Mouse (Mus musculus) myocyte (in vitro differentiated cells): ENCODE measurements at regions not wholly inside any gene's neighbourhood (a gene's known extent, or its start where the extent isn't known, plus 50 kb on each side); places are given as distances from the start of the nearest gene placed in this dataset.

Experiments
- H3K27me3 ChIP-seq: one replicate; pipeline ENCODE4 v1.6.1; 2011; ENCODE audit not compliant: control insufficient read depth, insufficient read depth, insufficient read length
- H3K36me3 ChIP-seq: one replicate; pipeline ENCODE4 v1.6.1; 2011; ENCODE audit not compliant: control insufficient read depth, insufficient read depth
- H3K4me2 ChIP-seq: one replicate; pipeline ENCODE4 v1.6.1; 2011; ENCODE audit warnings: low read depth, control low read depth
- H3K4me3 ChIP-seq: one replicate; pipeline ENCODE4 v1.5.1; 2011; ENCODE audit warnings: mild to moderate bottlenecking, control low read depth, moderate library complexity
- H3K79me2 ChIP-seq: one replicate; pipeline ENCODE4 v1.6.1; 2011; ENCODE audit not compliant: control insufficient read depth, insufficient read depth
- H3ac ChIP-seq: one replicate; pipeline ENCODE4 v1.6.1; 2011; ENCODE audit not compliant: control insufficient read depth, insufficient read length
- CEBPB ChIP-seq: IDR thresholded peaks from 2 replicates; pipeline ENCODE4 v1.6.1; 2011; ENCODE audit warnings: mild to moderate bottlenecking, moderate library complexity; ENCODE audit not compliant: poor library complexity, insufficient read depth, severe bottlenecking
- E2F4 ChIP-seq: IDR thresholded peaks from one replicate; pipeline ENCODE4 v1.6.1; 2011; ENCODE audit warnings: mild to moderate bottlenecking, control low read depth, moderate library complexity; ENCODE audit not compliant: insufficient read depth
- MAX ChIP-seq: IDR thresholded peaks from one replicate; pipeline ENCODE4 v1.6.1; 2011; ENCODE audit warnings: low read depth, mild to moderate bottlenecking, control low read depth
- MYOD1 ChIP-seq, 3 experiments: IDR thresholded peaks; one replicate each; pipeline ENCODE4 v1.6.1; 2011; ENCODE audit warnings: control low read depth in 2 of 3, low read depth in 2 of 3, mild to moderate bottlenecking in 2 of 3, moderate library complexity in 1 of 3; ENCODE audit not compliant: insufficient read length in 2 of 3, control insufficient read depth in 1 of 3
- MYOG ChIP-seq, 3 experiments: IDR thresholded peaks; one replicate each; pipeline ENCODE4 v1.6.1; 2011; ENCODE audit warnings: control low read depth in 2 of 3, low read depth in 2 of 3, mild to moderate bottlenecking in 2 of 3; ENCODE audit not compliant: insufficient read length in 2 of 3, control insufficient read depth in 1 of 3, insufficient read depth in 1 of 3
- POLR2A ChIP-seq: IDR thresholded peaks from one replicate; pipeline ENCODE4 v1.6.1; 2011; ENCODE audit warnings: low read depth, mild to moderate bottlenecking, control low read depth, moderate library complexity; ENCODE audit not compliant: insufficient read length
- POLR2AphosphoS2 ChIP-seq: IDR thresholded peaks from one replicate; pipeline ENCODE4 v1.6.1; 2011; ENCODE audit warnings: low read depth, control low read depth; ENCODE audit not compliant: insufficient read length
- REST ChIP-seq: IDR thresholded peaks from one replicate; pipeline ENCODE4 v1.6.1; 2011; ENCODE audit warnings: mild to moderate bottlenecking, control low read depth, moderate library complexity; ENCODE audit not compliant: insufficient read depth, insufficient read length
- SRF ChIP-seq: IDR thresholded peaks from one replicate; pipeline ENCODE4 v1.6.1; 2011; ENCODE audit warnings: low read depth; ENCODE audit not compliant: control insufficient read depth, insufficient read length
- TCF12 ChIP-seq: IDR thresholded peaks from one replicate; pipeline ENCODE4 v1.6.1; 2011; ENCODE audit warnings: mild to moderate bottlenecking, control low read depth; ENCODE audit not compliant: poor library complexity, insufficient read depth, severe bottlenecking
- TCF3 ChIP-seq: IDR thresholded peaks from one replicate; pipeline ENCODE4 v1.6.1; 2011; ENCODE audit warnings: low read depth, control low read depth; ENCODE audit not compliant: insufficient read length
- USF1 ChIP-seq: IDR thresholded peaks from one replicate; pipeline ENCODE4 v1.6.1; 2011; ENCODE audit warnings: low read depth, mild to moderate bottlenecking, control low read depth, moderate library complexity

GRCm38 (mm10) chr9:88030509-88031148 lies 296.4 kb upstream of the Nt5e start:
- Histone ChIP-seq H3K36me3 (no peaks in the 10 kb centered on the region), H3K4me2 (no peak overlapping the region), H3K79me2 (no peaks in the 10 kb centered on the region), H3K4me3 (no peak overlapping the region), H3K27me3 (no peaks in the 10 kb centered on the region), H3ac (no peak overlapping the region)
- TF ChIP-seq SRF: no peak
- TF ChIP-seq MYOG (IDR thresholded peaks at IDR 0.05; ENCODE audit: control insufficient read depth in 1 of 3, insufficient read depth in 1 of 3, insufficient read length in 2 of 3, low read depth in 2 of 3): peak in 2 of 3 experiments; percentile 24 to 56
- peak in 2 of 3 experiments; percentile 62 to 71 for TF ChIP-seq MYOD1 (IDR thresholded peaks at IDR 0.05; ENCODE audit: control insufficient read depth in 1 of 3, insufficient read length in 2 of 3, low read depth in 2 of 3)
- TF ChIP-seq E2F4: no peak

- no peak overlapping the region for H3K4me2 ChIP-seq
- H3K36me3 ChIP-seq: no peaks in the 10 kb centered on the region
- no peak for TF ChIP-seq TCF3
- TF ChIP-seq TCF12: no peak
- TF ChIP-seq POLR2A: no peak
- TF ChIP-seq POLR2AphosphoS2: no peak
- TF ChIP-seq USF1: no peak
- no peak for TF ChIP-seq MYOG (IDR thresholded peaks at IDR 0.05; ENCODE audit: control insufficient read depth in 1 of 3, insufficient read depth in 1 of 3, insufficient read length in 2 of 3, low read depth in 2 of 3)
- no peak for TF ChIP-seq MAX
- no peak for TF ChIP-seq E2F4
- TF ChIP-seq MYOD1 (IDR thresholded peaks at IDR 0.05; ENCODE audit: control insufficient read depth in 1 of 3, insufficient read length in 2 of 3, low read depth in 2 of 3): no peak
- no peak for TF ChIP-seq SRF
- no peak for TF ChIP-seq CEBPB
- no peaks in the 10 kb centered on the region for H3K79me2 ChIP-seq
- no peak overlapping the region for H3K4me3 ChIP-seq
- H3K27me3 ChIP-seq: no peaks in the 10 kb centered on the region
- H3ac ChIP-seq: no peak overlapping the region
Observed at GRCm38 (mm10) chr9:88037560-88037959, 289.4 kb upstream of the Nt5e start.

GRCm38 (mm10) chr9:88049270-88049669 lies 277.7 kb upstream of the Nt5e start:
- Histone ChIP-seq H3K4me2 (no peak overlapping the region), H3K27me3 (no peaks in the 10 kb centered on the region), H3K79me2 (no peaks in the 10 kb centered on the region), H3K4me3 (no peak overlapping the region), H3K36me3 (no peaks in the 10 kb centered on the region), H3ac (no peak overlapping the region)
- TF ChIP-seq SRF (no peak), REST (no peak), POLR2AphosphoS2 (no peak), MYOG (IDR thresholded peaks at IDR 0.05; ENCODE audit: control insufficient read depth in 1 of 3, insufficient read depth in 1 of 3, insufficient read length in 2 of 3, low read depth in 2 of 3) (no peak), MAX (no peak), E2F4 (no peak), MYOD1 (IDR thresholded peaks at IDR 0.05; ENCODE audit: control insufficient read depth in 1 of 3, insufficient read length in 2 of 3, low read depth in 2 of 3) (no peak), POLR2A (no peak), TCF3 (no peak), USF1 (no peak), CEBPB (no peak)

GRCm38 (mm10) chr9:88049792-88050191 lies 277.2 kb upstream of the Nt5e start:
- Histone ChIP-seq H3K4me3 (no peak overlapping the region), H3K79me2 (no peaks in the 10 kb centered on the region), H3ac (no peak overlapping the region), H3K4me2 (no peak overlapping the region), H3K27me3 (no peaks in the 10 kb centered on the region), H3K36me3 (no peaks in the 10 kb centered on the region)
- TF ChIP-seq MAX (no peak), MYOG (IDR thresholded peaks at IDR 0.05; ENCODE audit: control insufficient read depth in 1 of 3, insufficient read depth in 1 of 3, insufficient read length in 2 of 3, low read depth in 2 of 3) (no peak), SRF (no peak), CEBPB (no peak), POLR2A (no peak), USF1 (no peak), TCF12 (no peak), POLR2AphosphoS2 (no peak), E2F4 (no peak), MYOD1 (IDR thresholded peaks at IDR 0.05; ENCODE audit: control insufficient read depth in 1 of 3, insufficient read length in 2 of 3, low read depth in 2 of 3) (no peak), REST (no peak), TCF3 (no peak)

GRCm38 (mm10) chr9:88058551-88058950 lies 268.4 kb upstream of the Nt5e start:
- Histone ChIP-seq H3K4me3 (no peak overlapping the region), H3ac (no peak overlapping the region), H3K79me2 (no peaks in the 10 kb centered on the region), H3K36me3 (no peaks in the 10 kb centered on the region), H3K4me2 (no peak overlapping the region), H3K27me3 (no peaks in the 10 kb centered on the region)
- TF ChIP-seq MAX (no peak), CEBPB (no peak), USF1 (no peak), MYOG (IDR thresholded peaks at IDR 0.05; ENCODE audit: control insufficient read depth in 1 of 3, insufficient read depth in 1 of 3, insufficient read length in 2 of 3, low read depth in 2 of 3) (no peak), E2F4 (no peak), POLR2AphosphoS2 (no peak), REST (no peak), POLR2A (no peak), TCF3 (no peak), TCF12 (no peak)
